Mouse (Mus musculus) retina, postnatal 1 day (tissue): ENCODE measurements around the gene Bicd2.
A peak's percentile ranks its signal among the peaks of the same experiment; 100 is the strongest.

ENCODE experiments used
- DNase-seq: peaks from one replicate; pipeline ENCODE4 v3.0.0-alpha.2; 2012

The Bicd2 gene

GRCm38 (mm10) chr13:49341012-49341830 is at the start of gene Bicd2:
TSS of gene Bicd2 (plus strand) at chr13:49341585.
- peak; percentile 99 for DNase-seq

- no peak for DNase-seq
Measured at GRCm38 (mm10) chr13:49291949-49292348, 49.4 kb upstream of the Bicd2 start.

GRCm38 (mm10) chr13:49294108-49294507 is 47.3 kb upstream of the Bicd2 start:
- no peak for DNase-seq

GRCm38 (mm10) chr13:49296270-49296669 is 45.1 kb upstream of the Bicd2 start:
- DNase-seq = no peak

GRCm38 (mm10) chr13:49298514-49299381 is 42.6 kb upstream of the Bicd2 start:
- no peak for DNase-seq

GRCm38 (mm10) chr13:49300771-49301170 is 40.6 kb upstream of the Bicd2 start:
- DNase-seq = no peak

- peak; percentile 5 for DNase-seq
Measured at GRCm38 (mm10) chr13:49306771-49307310, 34.5 kb upstream of the Bicd2 start.

- peak; percentile 34 for DNase-seq
Measured at GRCm38 (mm10) chr13:49307311-49307969, 33.9 kb upstream of the Bicd2 start.

- DNase-seq = no peak
Measured at GRCm38 (mm10) chr13:49308206-49308605, 33.2 kb upstream of the Bicd2 start.

- no peak for DNase-seq
Measured at GRCm38 (mm10) chr13:49308861-49309403, 32.5 kb upstream of the Bicd2 start.

GRCm38 (mm10) chr13:49309501-49309900 is 31.9 kb upstream of the Bicd2 start:
- no peak for DNase-seq

- no peak for DNase-seq
Measured at GRCm38 (mm10) chr13:49311642-49312041, 29.7 kb upstream of the Bicd2 start.

GRCm38 (mm10) chr13:49316386-49317162 is 24.8 kb upstream of the Bicd2 start:
- DNase-seq = peak; percentile 79

- no peak for DNase-seq
Measured at GRCm38 (mm10) chr13:49317508-49317907, 23.9 kb upstream of the Bicd2 start.

GRCm38 (mm10) chr13:49317914-49318313 is 23.5 kb upstream of the Bicd2 start:
- no peak for DNase-seq

- DNase-seq = peak; percentile 92
Measured at GRCm38 (mm10) chr13:49320040-49320439, 21.3 kb upstream of the Bicd2 start, which contains the start of gene Fgd3. TSS of gene Fgd3 (minus strand) at chr13:49320311.

GRCm38 (mm10) chr13:49320514-49320913 is 20.9 kb upstream of the Bicd2 start:
- DNase-seq = no peak

GRCm38 (mm10) chr13:49321452-49321851 is 19.9 kb upstream of the Bicd2 start:
- DNase-seq = no peak

GRCm38 (mm10) chr13:49322169-49322568 is 19.2 kb upstream of the Bicd2 start:
- DNase-seq = no peak

GRCm38 (mm10) chr13:49322739-49323138 is 18.6 kb upstream of the Bicd2 start:
- DNase-seq = no peak

GRCm38 (mm10) chr13:49324871-49325270 is 16.5 kb upstream of the Bicd2 start:
- no peak for DNase-seq
